Mouse (Mus musculus): ENCODE measurements around the gene 4933425L06Rik.

DNA sequence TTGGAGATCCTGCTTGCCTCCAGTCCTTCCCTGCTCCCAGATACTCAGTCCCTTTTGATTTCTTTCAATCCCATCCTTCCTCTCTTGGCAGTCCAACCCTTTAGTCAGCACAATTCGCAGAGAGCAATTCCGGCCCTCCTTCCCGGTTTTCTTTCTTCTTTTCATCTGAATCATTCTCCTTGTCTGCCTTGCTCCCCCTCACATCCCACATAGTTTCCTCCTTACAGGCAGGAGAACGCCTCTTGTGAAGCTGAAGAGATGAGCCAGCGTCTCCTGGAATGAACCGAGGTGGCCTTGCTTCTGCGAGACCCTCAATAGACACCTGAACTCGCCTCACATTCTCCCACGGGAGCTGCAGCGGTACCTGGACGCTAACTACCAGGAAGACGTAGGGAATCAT, 44.1 kb upstream of the 4933425L06Rik start:
- TF ChIP-seq POLR2A (IDR thresholded peaks at IDR 0.05; ENCODE audit: insufficient read depth, low read depth, low read length): no peak
- no peak for TF ChIP-seq CTCF (IDR thresholded peaks at IDR 0.05)
- no peak for TF ChIP-seq EP300 (IDR thresholded peaks at IDR 0.05; ENCODE audit: insufficient read depth, low read depth, low read length)

All from heart, adult 2 months (tissue).